Mouse (Mus musculus): ENCODE results near the gene Catip. TPM values are rescaled to one million over a fixed set of nuclear protein-coding genes. Genes with fewer than 3 reads are reported as not detected.

Gene Catip
- polyA plus RNA-seq, 1 experiment, result 0.39 TPM

- 80% methylated on average over 10 of the region's 10 CpGs for WGBS
Observed at GRCm38 (mm10) chr1:74381588-74382021, 19.7 kb downstream of the Catip start.

GRCm38 (mm10) chr1:74383385-74383784 is 21.5 kb downstream of the Catip start:
- no peak for TF ChIP-seq POLR2A (IDR thresholded peaks at IDR 0.05; ENCODE audit: low read depth, low read length)
- no peak for TF ChIP-seq CTCF (IDR thresholded peaks at IDR 0.05; ENCODE audit: extremely low read depth, insufficient read length, insufficient replicate concordance, low read depth, low read length)

More at GRCm38 (mm10) chr1:74381588-74382021, 19.7 kb downstream of the Catip start:
- no peak overlapping the region for H3K27ac ChIP-seq (ENCODE audit: insufficient read depth, low read depth, low read length)
- H3K36me3 ChIP-seq (ENCODE audit: control insufficient read depth, insufficient read depth, low read length), result no peaks in the 10 kb centered on the region
- no peaks in the 10 kb centered on the region for H3K27me3 ChIP-seq (ENCODE audit: control insufficient read depth, insufficient read depth, low read length)
- TF ChIP-seq CTCF (IDR thresholded peaks at IDR 0.05; ENCODE audit: extremely low read depth, insufficient read length, insufficient replicate concordance, low read depth, low read length), result no peak
- no peak for TF ChIP-seq POLR2A (IDR thresholded peaks at IDR 0.05; ENCODE audit: low read depth, low read length)
- H3K4me1 ChIP-seq (ENCODE audit: control insufficient read depth, insufficient read depth, insufficient read length, low read length), result peaks cover 7% of the 10 kb centered on the region
- H3K4me3 ChIP-seq (ENCODE audit: low read depth, low read length), result no peak overlapping the region

GRCm38 (mm10) chr1:74384525-74384924 is 22.6 kb downstream of the Catip start:
- H3K4me1 ChIP-seq (ENCODE audit: control insufficient read depth, insufficient read depth, insufficient read length, low read length), result peaks cover 6% of the 10 kb centered on the region
- H3K27me3 ChIP-seq (ENCODE audit: control insufficient read depth, insufficient read depth, low read length), result no peaks in the 10 kb centered on the region
- H3K4me3 ChIP-seq (ENCODE audit: low read depth, low read length), result no peak overlapping the region
- 73% methylated on average over 8 of the region's 8 CpGs for WGBS
- TF ChIP-seq POLR2A (IDR thresholded peaks at IDR 0.05; ENCODE audit: low read depth, low read length), result no peak
- TF ChIP-seq CTCF (IDR thresholded peaks at IDR 0.05; ENCODE audit: extremely low read depth, insufficient read length, insufficient replicate concordance, low read depth, low read length), result no peak
- no peaks in the 10 kb centered on the region for H3K36me3 ChIP-seq (ENCODE audit: control insufficient read depth, insufficient read depth, low read length)
- H3K27ac ChIP-seq (ENCODE audit: insufficient read depth, low read depth, low read length), result no peak overlapping the region

More at GRCm38 (mm10) chr1:74383385-74383784, 21.5 kb downstream of the Catip start:
- Histone ChIP-seq H3K4me1 (ENCODE audit: control insufficient read depth, insufficient read depth, insufficient read length, low read length) (peaks cover 9% of the 10 kb centered on the region), H3K36me3 (ENCODE audit: control insufficient read depth, insufficient read depth, low read length) (no peaks in the 10 kb centered on the region), H3K4me3 (ENCODE audit: low read depth, low read length) (no peak overlapping the region), H3K27me3 (ENCODE audit: control insufficient read depth, insufficient read depth, low read length) (no peaks in the 10 kb centered on the region), H3K27ac (ENCODE audit: insufficient read depth, low read depth, low read length) (no peak overlapping the region)
- 67% methylated on average over 13 of the region's 13 CpGs for WGBS

DNA sequence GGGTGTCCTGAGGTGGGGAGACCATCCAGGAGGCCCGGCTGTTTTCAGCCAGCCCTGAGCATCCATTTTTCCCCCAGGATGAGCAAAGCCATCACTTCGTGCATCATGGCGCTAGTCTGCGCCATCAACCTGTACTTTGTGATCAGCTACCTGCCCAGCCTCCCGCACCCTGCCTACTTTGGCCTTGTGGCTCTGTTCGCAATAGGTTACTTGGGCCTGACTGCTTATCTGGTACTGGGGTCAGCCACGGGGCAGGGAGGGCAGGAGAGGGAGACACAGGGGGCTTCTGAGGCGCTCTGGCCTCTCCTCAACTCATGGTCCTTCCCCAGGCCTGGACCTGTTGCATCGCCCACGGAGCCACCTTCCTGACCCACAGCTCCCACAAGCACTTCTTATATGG is 23.2 kb downstream of the Catip start:
- Histone ChIP-seq H3K4me1 (ENCODE audit: control insufficient read depth, insufficient read depth, insufficient read length, low read length) (peaks cover 10% of the 10 kb centered on the region), H3K36me3 (ENCODE audit: control insufficient read depth, insufficient read depth, low read length) (no peaks in the 10 kb centered on the region), H3K4me3 (ENCODE audit: low read depth, low read length) (no peak overlapping the region), H3K27me3 (ENCODE audit: control insufficient read depth, insufficient read depth, low read length) (no peaks in the 10 kb centered on the region), H3K27ac (ENCODE audit: insufficient read depth, low read depth, low read length) (no peak overlapping the region)
- WGBS, result 91% methylated on average over 10 of the region's 10 CpGs
- TF ChIP-seq POLR2A (IDR thresholded peaks at IDR 0.05; ENCODE audit: low read depth, low read length) (no peak), CTCF (IDR thresholded peaks at IDR 0.05; ENCODE audit: extremely low read depth, insufficient read length, insufficient replicate concordance, low read depth, low read length) (no peak)

GRCm38 (mm10) chr1:74385531-74385930 is 23.6 kb downstream of the Catip start:
- Histone ChIP-seq H3K4me3 (ENCODE audit: low read depth, low read length) (no peak overlapping the region), H3K4me1 (ENCODE audit: control insufficient read depth, insufficient read depth, insufficient read length, low read length) (peaks cover 10% of the 10 kb centered on the region), H3K27me3 (ENCODE audit: control insufficient read depth, insufficient read depth, low read length) (no peaks in the 10 kb centered on the region), H3K36me3 (ENCODE audit: control insufficient read depth, insufficient read depth, low read length) (no peaks in the 10 kb centered on the region), H3K27ac (ENCODE audit: insufficient read depth, low read depth, low read length) (no peak overlapping the region)
- TF ChIP-seq POLR2A (IDR thresholded peaks at IDR 0.05; ENCODE audit: low read depth, low read length) (no peak), CTCF (IDR thresholded peaks at IDR 0.05; ENCODE audit: extremely low read depth, insufficient read length, insufficient replicate concordance, low read depth, low read length) (no peak)
- WGBS, result 90% methylated on average over 8 of the region's 8 CpGs

GRCm38 (mm10) chr1:74386363-74386713 is 24.4 kb downstream of the Catip start:
- Histone ChIP-seq H3K4me1 (ENCODE audit: control insufficient read depth, insufficient read depth, insufficient read length, low read length) (peaks cover 8% of the 10 kb centered on the region), H3K27ac (ENCODE audit: insufficient read depth, low read depth, low read length) (peak overlapping the region; percentile 91), H3K36me3 (ENCODE audit: control insufficient read depth, insufficient read depth, low read length) (no peaks in the 10 kb centered on the region), H3K4me3 (ENCODE audit: low read depth, low read length) (peak overlapping the region; percentile 98), H3K27me3 (ENCODE audit: control insufficient read depth, insufficient read depth, low read length) (no peaks in the 10 kb centered on the region)
- 37% methylated on average over 7 of the region's 10 CpGs for WGBS
- TF ChIP-seq POLR2A (IDR thresholded peaks at IDR 0.05; ENCODE audit: low read depth, low read length), result no peak
- TF ChIP-seq CTCF (IDR thresholded peaks at IDR 0.05; ENCODE audit: extremely low read depth, insufficient read length, insufficient replicate concordance, low read depth, low read length), result no peak

- Histone ChIP-seq H3K27ac (ENCODE audit: insufficient read depth, low read depth, low read length) (peak overlapping the region; percentile 91), H3K4me3 (ENCODE audit: low read depth, low read length) (peak overlapping the region; percentile 98), H3K27me3 (ENCODE audit: control insufficient read depth, insufficient read depth, low read length) (no peaks in the 10 kb centered on the region), H3K4me1 (ENCODE audit: control insufficient read depth, insufficient read depth, insufficient read length, low read length) (peaks cover 8% of the 10 kb centered on the region), H3K36me3 (ENCODE audit: control insufficient read depth, insufficient read depth, low read length) (no peaks in the 10 kb centered on the region)
- WGBS, result 0% methylated on average over 26 of the region's 26 CpGs
- peak; percentile 67 for TF ChIP-seq POLR2A (IDR thresholded peaks at IDR 0.05; ENCODE audit: low read depth, low read length)
- peak; percentile 73; the same call in 1 of the 2 replicates for TF ChIP-seq CTCF (IDR thresholded peaks at IDR 0.05; ENCODE audit: extremely low read depth, insufficient read length, insufficient replicate concordance, low read depth, low read length)
Observed at GRCm38 (mm10) chr1:74386714-74387385, 24.9 kb downstream of the Catip start.
